Mouse (Mus musculus): ENCODE measurements around the gene Myrip. TPM values are rescaled to one million over a fixed set of nuclear protein-coding genes. Genes with fewer than 3 reads are reported as not detected.

Myrip gene
- total and polyA plus RNA-seq, 2 experiments from 2014 or later: 3.0 to 12.4 TPM

- no peak for TF ChIP-seq CTCF (IDR thresholded peaks at IDR 0.05; ENCODE audit: low read depth)
- no peaks in the 10 kb centered on the region for H3K36me3 ChIP-seq (ENCODE audit: insufficient read depth)
- no peak for DNase-seq
- no peak overlapping the region for H3K4me3 ChIP-seq (ENCODE audit: low read depth, low read length)
- H3K4me2 ChIP-seq (ENCODE audit: low read depth): no peak overlapping the region
- no peak overlapping the region for H3K9ac ChIP-seq
- no peaks in the 10 kb centered on the region for H3K9me3 ChIP-seq (ENCODE audit: low read length)
- ATAC-seq: no peak
- H3K4me1 ChIP-seq (ENCODE audit: insufficient read depth): no peaks in the 10 kb centered on the region
- no peak overlapping the region for H3K27ac ChIP-seq (ENCODE audit: low read depth, low read length)
- 78% methylated on average over 3 of the region's 3 CpGs for WGBS
- no peaks in the 10 kb centered on the region for H3K27me3 ChIP-seq (ENCODE audit: insufficient read depth, low read length)
These were observed 101.1 kb downstream of the Myrip start for GRCm38 (mm10) chr9:120402368-120402767.

- 53% methylated on average over 5 of the region's 5 CpGs for WGBS
- Histone ChIP-seq H3K9me3 (ENCODE audit: low read length) (no peaks in the 10 kb centered on the region), H3K9ac (no peak overlapping the region), H3K4me3 (ENCODE audit: low read depth, low read length) (no peak overlapping the region), H3K36me3 (ENCODE audit: insufficient read depth) (no peaks in the 10 kb centered on the region), H3K27ac (ENCODE audit: low read depth, low read length) (no peak overlapping the region), H3K4me1 (ENCODE audit: insufficient read depth) (no peaks in the 10 kb centered on the region), H3K4me2 (ENCODE audit: low read depth) (no peak overlapping the region), H3K27me3 (ENCODE audit: insufficient read depth, low read length) (no peaks in the 10 kb centered on the region)
- DNase-seq (peak; percentile 33), ATAC-seq (no peak)
- TF ChIP-seq CTCF (IDR thresholded peaks at IDR 0.05; ENCODE audit: low read depth): no peak
These were observed 102.3 kb downstream of the Myrip start for GRCm38 (mm10) chr9:120403661-120404060.

DNA sequence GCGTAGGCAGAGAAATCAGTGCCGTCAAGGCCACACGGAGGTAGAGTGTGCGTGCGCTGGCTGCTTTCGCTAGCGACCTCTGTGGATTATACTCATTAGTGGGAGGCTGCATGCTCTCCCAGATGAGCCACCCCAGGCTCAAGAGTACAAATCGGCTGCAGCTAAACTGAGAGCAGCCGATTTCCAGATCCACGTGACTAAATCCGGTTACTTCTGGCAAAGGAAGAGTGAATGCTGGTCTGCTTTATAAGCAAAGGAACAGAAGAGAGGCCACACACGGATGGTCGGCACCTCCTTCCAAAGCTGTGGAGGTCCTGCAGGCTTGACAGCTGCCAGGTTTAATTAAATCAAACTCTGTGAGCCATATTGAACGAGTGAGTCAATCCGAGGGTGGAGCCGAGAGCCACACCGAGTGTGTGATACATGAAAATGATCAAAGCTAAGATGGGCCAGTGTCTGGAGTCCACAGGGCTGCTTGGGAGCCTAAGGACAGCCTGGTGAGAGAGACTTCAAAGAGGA, 108.4 kb downstream of the Myrip start:
- 57% methylated on average over 17 of the region's 17 CpGs for WGBS
- Histone ChIP-seq H3K4me2 (ENCODE audit: low read depth) (no peak overlapping the region), H3K4me1 (ENCODE audit: insufficient read depth) (no peaks in the 10 kb centered on the region), H3K27ac (ENCODE audit: low read depth, low read length) (no peak overlapping the region), H3K9me3 (ENCODE audit: low read length) (no peaks in the 10 kb centered on the region), H3K36me3 (ENCODE audit: insufficient read depth) (no peaks in the 10 kb centered on the region), H3K27me3 (ENCODE audit: insufficient read depth, low read length) (no peaks in the 10 kb centered on the region), H3K9ac (no peak overlapping the region), H3K4me3 (ENCODE audit: low read depth, low read length) (no peak overlapping the region)
- no peak for TF ChIP-seq CTCF (IDR thresholded peaks at IDR 0.05; ENCODE audit: low read depth)
- no peak for DNase-seq
- ATAC-seq: no peak

- H3K4me3 ChIP-seq (ENCODE audit: low read depth, low read length): no peak overlapping the region
- no peaks in the 10 kb centered on the region for H3K4me1 ChIP-seq (ENCODE audit: insufficient read depth)
- no peak overlapping the region for H3K4me2 ChIP-seq (ENCODE audit: low read depth)
- H3K36me3 ChIP-seq (ENCODE audit: insufficient read depth): no peaks in the 10 kb centered on the region
- no peak overlapping the region for H3K27ac ChIP-seq (ENCODE audit: low read depth, low read length)
- 19% methylated on average over 5 of the region's 5 CpGs for WGBS
- no peaks in the 10 kb centered on the region for H3K9me3 ChIP-seq (ENCODE audit: low read length)
- peak; percentile 68 for TF ChIP-seq CTCF (IDR thresholded peaks at IDR 0.05; ENCODE audit: low read depth)
- ATAC-seq (no peak), DNase-seq (peak; percentile 53)
- H3K27me3 ChIP-seq (ENCODE audit: insufficient read depth, low read length): no peaks in the 10 kb centered on the region
- H3K9ac ChIP-seq: no peak overlapping the region
These were observed 109.1 kb downstream of the Myrip start for GRCm38 (mm10) chr9:120410421-120410820.

DNA sequence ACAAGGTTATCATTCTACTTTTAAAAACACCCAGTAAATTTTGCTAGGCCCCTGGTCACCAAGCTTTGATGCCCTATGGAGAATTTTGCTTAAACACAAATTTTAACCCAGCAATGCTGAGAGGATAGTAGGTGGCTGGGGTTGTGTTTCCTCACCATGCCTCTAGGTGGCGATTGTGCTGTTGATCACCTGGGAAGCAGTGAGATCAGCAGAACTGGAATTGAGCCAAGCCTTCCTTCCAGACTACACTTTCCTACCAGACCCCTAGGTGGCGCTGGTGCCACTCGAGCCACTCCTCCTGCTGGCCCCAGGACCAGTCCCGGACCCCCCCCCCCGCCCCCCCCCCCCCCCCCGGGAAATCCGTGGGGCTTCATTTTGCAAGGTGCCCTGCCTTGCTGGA, 114.2 kb downstream of the Myrip start:
- Histone ChIP-seq H3K4me2 (ENCODE audit: low read depth) (no peak overlapping the region), H3K36me3 (ENCODE audit: insufficient read depth) (no peaks in the 10 kb centered on the region), H3K27ac (ENCODE audit: low read depth, low read length) (0 out of 2 replicates have a peak overlapping the region, but pooled peaks have one; percentile 4), H3K4me3 (ENCODE audit: low read depth, low read length) (no peak overlapping the region), H3K4me1 (ENCODE audit: insufficient read depth) (0 out of 2 replicates have a peak, but pooled peaks cover 3% of the 10 kb centered on the region), H3K9ac (no peak overlapping the region), H3K9me3 (ENCODE audit: low read length) (no peaks in the 10 kb centered on the region), H3K27me3 (ENCODE audit: insufficient read depth, low read length) (no peaks in the 10 kb centered on the region)
- ATAC-seq (peak; percentile 47; the same call in 1 of the 2 replicates), DNase-seq (peak; percentile 75)
- peak; percentile 79 for TF ChIP-seq CTCF (IDR thresholded peaks at IDR 0.05; ENCODE audit: low read depth)
- WGBS: 2% methylated on average over 4 of the region's 7 CpGs

- H3K4me1 ChIP-seq (ENCODE audit: insufficient read depth): 0 out of 2 replicates have a peak, but pooled peaks cover 3% of the 10 kb centered on the region
- no peaks in the 10 kb centered on the region for H3K9me3 ChIP-seq (ENCODE audit: low read length)
- WGBS: 80% methylated on average over 5 of the region's 5 CpGs
- no peak for ATAC-seq
- H3K36me3 ChIP-seq (ENCODE audit: insufficient read depth): no peaks in the 10 kb centered on the region
- H3K9ac ChIP-seq: no peak overlapping the region
- no peak overlapping the region for H3K4me2 ChIP-seq (ENCODE audit: low read depth)
- H3K27me3 ChIP-seq (ENCODE audit: insufficient read depth, low read length): no peaks in the 10 kb centered on the region
- H3K4me3 ChIP-seq (ENCODE audit: low read depth, low read length): no peak overlapping the region
- no peak for TF ChIP-seq CTCF (IDR thresholded peaks at IDR 0.05; ENCODE audit: low read depth)
- peak overlapping the region; percentile 4; the same call in 1 of the 2 replicates for H3K27ac ChIP-seq (ENCODE audit: low read depth, low read length)
- no peak for DNase-seq
These were observed 114.8 kb downstream of the Myrip start for GRCm38 (mm10) chr9:120416151-120416550.

DNA sequence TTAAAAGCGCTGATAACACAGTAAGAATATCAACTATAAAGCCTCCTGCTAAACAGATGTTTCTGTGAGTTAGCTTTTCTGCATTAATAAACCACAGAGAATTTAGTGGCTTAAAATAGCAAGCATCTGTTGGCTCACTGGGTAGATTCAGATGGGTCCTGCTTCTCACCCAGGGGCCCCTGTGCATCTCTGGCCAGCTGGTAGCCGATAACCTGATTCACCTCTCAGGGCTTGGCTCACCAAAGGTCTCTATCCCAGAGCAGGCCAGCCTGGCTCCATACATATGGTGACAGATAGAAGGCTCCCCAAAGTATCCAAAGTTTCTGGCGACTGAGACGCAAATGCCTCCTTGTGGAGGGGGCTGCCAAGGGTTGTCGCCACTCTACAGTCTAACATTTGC, 115.4 kb downstream of the Myrip start:
- no peak overlapping the region for H3K9ac ChIP-seq
- 0 out of 2 replicates have a peak overlapping the region, but pooled peaks have one; percentile 9 for H3K27ac ChIP-seq (ENCODE audit: low read depth, low read length)
- TF ChIP-seq CTCF (IDR thresholded peaks at IDR 0.05; ENCODE audit: low read depth): no peak
- H3K4me2 ChIP-seq (ENCODE audit: low read depth): no peak overlapping the region
- ATAC-seq (no peak; the same call in 1 of the 2 replicates), DNase-seq (no peak)
- WGBS: 70% methylated on average over 5 of the region's 5 CpGs
- H3K4me3 ChIP-seq (ENCODE audit: low read depth, low read length): no peak overlapping the region
- H3K27me3 ChIP-seq (ENCODE audit: insufficient read depth, low read length): no peaks in the 10 kb centered on the region
- H3K9me3 ChIP-seq (ENCODE audit: low read length): no peaks in the 10 kb centered on the region
- H3K36me3 ChIP-seq (ENCODE audit: insufficient read depth): no peaks in the 10 kb centered on the region
- 0 out of 2 replicates have a peak, but pooled peaks cover 3% of the 10 kb centered on the region for H3K4me1 ChIP-seq (ENCODE audit: insufficient read depth)

Measured in forebrain, postnatal 0 days (tissue).